Mouse (Mus musculus) small intestine, adult 2 months (tissue): ENCODE measurements around the gene Cstb. TPM values are rescaled to one million over a fixed set of nuclear protein-coding genes. Genes with fewer than 3 reads are reported as not detected.

Source experiments
- H3K27ac ChIP-seq: fragments of 200-500 bp; 2 replicates; pipeline ENCODE4 v1.5.1; 2012; ENCODE audit warnings: low read depth, low read length, control low read depth, inconsistent platforms; ENCODE audit not compliant: insufficient read depth
- H3K27me3 ChIP-seq: fragments of 200-500 bp; 2 replicates; pipeline ENCODE4 v1.6.1; 2012; ENCODE audit warnings: mild to moderate bottlenecking, moderate library complexity, low read length, inconsistent platforms; ENCODE audit not compliant: control insufficient read depth, insufficient read depth
- H3K36me3 ChIP-seq: fragments of 200-500 bp; 2 replicates; pipeline ENCODE4 v1.6.1; 2012; ENCODE audit warnings: mild to moderate bottlenecking, low read length, control low read depth, inconsistent platforms; ENCODE audit not compliant: control insufficient read depth, insufficient read depth
- H3K4me1 ChIP-seq: fragments of 200-500 bp; 2 replicates; pipeline ENCODE4 v1.6.1; 2012; ENCODE audit warnings: low read length, inconsistent platforms, mixed read lengths; ENCODE audit not compliant: control insufficient read depth, insufficient read depth, insufficient read length
- H3K4me3 ChIP-seq: fragments of 200-500 bp; 2 replicates; pipeline ENCODE4 v1.5.1; 2012; ENCODE audit warnings: low read depth, mild to moderate bottlenecking, control low read depth, inconsistent platforms, low read length, moderate library complexity
- CTCF ChIP-seq: fragments of 200-500 bp; IDR thresholded peaks from 2 replicates; pipeline ENCODE4 v1.5.1; 2012; ENCODE audit warnings: low read depth, mild to moderate bottlenecking, control low read depth, inconsistent platforms, low read length, moderate library complexity, mixed read lengths; ENCODE audit not compliant: insufficient replicate concordance, insufficient read length; ENCODE audit errors: extremely low read depth
- POLR2A ChIP-seq: fragments of 200-500 bp; IDR thresholded peaks from 2 replicates; pipeline ENCODE4 v1.6.1; 2012; ENCODE audit warnings: low read depth, mild to moderate bottlenecking, control low read depth, inconsistent platforms, low read length, moderate library complexity
- WGBS: fragments of 180-500 bp; shearing (Covaris S2); methylation state at CpG from one replicate; pipeline ENCODE4 v1.1.7; 2018; 5-methylcytosine and 5-hydroxymethylcytosine counted together
- polyA plus RNA-seq: library from polyadenylated mRNA; depleted of rRNA; stranded (reverse); fragments of >200 nt; gene quantifications from 2 replicates; pipeline ENCODE4 v1.2.3, GENCODE M21; 2012; rRNA removed

Cstb gene
- polyA plus RNA-seq, 1 experiment: 21.1 TPM

DNA sequence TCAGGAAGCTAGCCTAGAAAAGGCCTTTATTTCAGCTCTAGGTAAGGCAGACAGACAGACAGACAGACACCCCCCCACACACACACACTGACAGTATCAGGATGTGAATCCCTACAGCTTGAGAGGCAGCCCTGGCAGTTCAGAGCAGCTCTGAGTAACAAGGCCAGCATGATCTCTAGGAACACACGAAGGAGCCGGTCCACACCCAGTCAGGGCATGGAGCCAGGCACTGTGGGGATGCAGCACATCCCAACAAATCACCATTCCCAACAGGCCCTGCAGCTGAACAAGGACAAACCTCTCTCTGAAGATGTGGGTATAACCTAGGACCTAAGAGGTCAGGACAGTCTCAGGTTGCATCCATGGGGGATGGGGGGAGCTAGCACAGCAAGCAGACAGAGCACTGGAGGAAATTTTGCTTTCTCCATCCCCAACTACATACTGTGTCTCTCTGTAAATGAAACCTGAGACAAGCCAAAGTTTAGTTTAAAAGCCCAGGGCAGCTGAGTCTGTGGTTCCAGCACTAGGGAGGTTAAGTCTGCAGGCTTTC is 42.4 kb downstream of the Cstb start:
- H3K27ac ChIP-seq: no peak overlapping the region
- no peaks in the 10 kb centered on the region for H3K36me3 ChIP-seq
- H3K27me3 ChIP-seq: no peaks in the 10 kb centered on the region
- no peak overlapping the region for H3K4me3 ChIP-seq
- H3K4me1 ChIP-seq: peaks cover 15% of the 10 kb centered on the region
- WGBS: 13% methylated on average over 2 of the region's 2 CpGs
- TF ChIP-seq POLR2A (no peak), CTCF (no peak)

DNA sequence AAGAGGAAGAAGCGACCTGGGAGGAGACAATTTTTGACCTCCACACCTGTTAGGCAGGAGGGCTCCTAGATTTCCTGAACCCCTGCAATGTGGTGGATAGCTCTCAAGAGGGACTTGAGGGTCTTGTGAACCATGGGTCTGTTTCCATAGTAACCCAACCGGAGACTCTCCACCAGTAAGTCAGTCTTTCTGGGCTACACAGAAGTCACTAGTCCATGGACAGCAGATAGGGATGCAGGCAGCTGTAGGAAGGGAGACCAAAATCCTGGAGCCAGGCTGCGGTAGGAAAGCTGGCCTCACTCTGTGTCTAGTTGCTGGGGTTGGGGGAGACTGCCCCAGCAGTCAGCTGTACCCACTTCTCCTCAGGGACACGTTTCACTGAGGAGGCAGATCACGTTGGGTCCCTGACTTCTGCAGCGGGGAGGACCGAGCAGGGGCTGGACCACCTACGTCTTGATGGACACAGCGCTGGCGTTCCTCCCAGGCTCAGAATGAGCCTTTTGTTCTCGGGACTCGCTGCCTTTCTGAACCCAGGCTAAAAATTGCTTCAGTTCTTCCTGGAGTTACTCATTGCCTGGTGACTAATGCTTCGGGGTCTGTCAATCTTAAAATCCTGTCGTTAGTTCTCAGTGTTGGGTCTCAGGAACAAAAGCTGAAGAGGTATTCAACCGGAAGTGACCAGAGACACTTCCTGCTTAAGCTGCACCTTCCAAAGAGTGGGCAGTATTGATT is 45.3 kb downstream of the Cstb start:
- Histone ChIP-seq H3K36me3 (no peaks in the 10 kb centered on the region), H3K4me3 (no peak overlapping the region), H3K4me1 (peaks cover 4% of the 10 kb centered on the region; the same call in 1 of the 2 replicates), H3K27ac (no peak overlapping the region), H3K27me3 (no peaks in the 10 kb centered on the region)
- WGBS: 32% methylated on average over 15 of the region's 15 CpGs
- TF ChIP-seq POLR2A: no peak
- no peak for TF ChIP-seq CTCF

DNA sequence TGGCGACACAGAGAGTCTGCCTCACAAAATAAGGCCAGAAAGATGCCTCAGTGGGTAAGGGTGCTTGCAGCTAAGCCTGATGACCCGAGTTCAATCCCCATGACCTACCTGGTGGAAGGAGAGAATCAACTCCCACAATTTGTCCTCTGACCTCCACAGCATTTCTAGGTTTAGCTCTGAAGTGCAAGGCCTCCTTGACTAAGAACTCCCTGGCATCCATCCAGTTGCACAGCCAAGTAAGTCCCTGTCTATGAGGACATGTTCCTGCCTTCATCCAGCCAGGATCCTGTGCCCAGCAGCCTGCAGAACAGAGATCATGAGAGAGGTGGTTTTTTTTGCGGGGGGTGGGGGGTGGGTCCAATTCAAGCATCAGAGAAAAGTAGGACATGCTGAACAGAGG is 46.6 kb downstream of the Cstb start:
- H3K27me3 ChIP-seq: no peaks in the 10 kb centered on the region
- 79% methylated on average over 3 of the region's 3 CpGs for WGBS
- H3K4me3 ChIP-seq: no peak overlapping the region
- H3K36me3 ChIP-seq: no peaks in the 10 kb centered on the region
- TF ChIP-seq POLR2A: no peak
- no peak for TF ChIP-seq CTCF
- H3K4me1 ChIP-seq: peaks cover 4% of the 10 kb centered on the region; the same call in 1 of the 2 replicates
- H3K27ac ChIP-seq: no peak overlapping the region

DNA sequence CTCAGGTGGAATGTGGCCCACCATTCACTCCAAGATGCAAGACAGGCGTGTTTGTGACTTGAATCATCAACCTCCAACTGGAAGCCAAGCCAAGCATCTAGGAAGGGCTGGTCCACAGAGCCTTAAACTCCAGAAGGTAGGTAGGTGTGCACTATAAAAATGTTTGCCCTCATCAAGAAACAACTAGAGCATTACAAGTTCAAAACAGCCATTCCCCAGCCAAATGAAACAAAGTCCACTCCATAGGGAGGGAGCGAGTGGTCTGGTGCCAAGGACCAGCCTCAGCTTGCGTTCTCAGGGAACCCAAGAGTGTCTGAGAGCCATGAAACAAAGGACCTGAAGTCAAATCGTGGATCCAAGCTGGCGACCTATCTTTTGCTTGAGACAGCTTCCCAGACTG is 48.0 kb downstream of the Cstb start:
- no peak overlapping the region for H3K27ac ChIP-seq
- TF ChIP-seq CTCF: no peak
- H3K36me3 ChIP-seq: no peaks in the 10 kb centered on the region
- 29% methylated on average over 5 of the region's 5 CpGs for WGBS
- H3K4me3 ChIP-seq: no peak overlapping the region
- peaks cover 4% of the 10 kb centered on the region; the same call in 1 of the 2 replicates for H3K4me1 ChIP-seq
- no peaks in the 10 kb centered on the region for H3K27me3 ChIP-seq

DNA sequence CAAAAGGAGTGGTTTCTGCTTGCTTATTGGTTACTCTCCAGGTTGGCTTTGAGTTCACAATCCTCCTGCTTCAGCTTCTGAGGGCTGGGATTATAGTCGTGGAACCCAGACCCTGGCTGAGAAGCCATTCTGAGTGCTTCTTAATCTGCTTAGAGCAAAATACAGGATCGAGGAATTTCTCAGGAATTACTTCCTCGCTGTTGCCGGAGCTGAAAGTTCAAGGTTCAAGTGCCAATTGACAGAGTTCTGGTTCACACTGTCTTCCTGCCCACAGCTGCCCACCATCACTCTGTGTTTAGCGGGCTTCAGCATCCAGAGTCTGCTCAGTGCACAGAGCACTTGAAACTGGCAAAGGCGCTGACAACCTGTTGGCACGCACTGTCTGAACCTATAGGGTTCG is 49.3 kb downstream of the Cstb start:
- no peaks in the 10 kb centered on the region for H3K27me3 ChIP-seq
- H3K4me3 ChIP-seq: no peak overlapping the region
- WGBS: 37% methylated on average over 8 of the region's 8 CpGs
- peaks cover 4% of the 10 kb centered on the region; the same call in 1 of the 2 replicates for H3K4me1 ChIP-seq
- no peaks in the 10 kb centered on the region for H3K36me3 ChIP-seq
- no peak overlapping the region for H3K27ac ChIP-seq
- TF ChIP-seq POLR2A (no peak), CTCF (no peak)

DNA sequence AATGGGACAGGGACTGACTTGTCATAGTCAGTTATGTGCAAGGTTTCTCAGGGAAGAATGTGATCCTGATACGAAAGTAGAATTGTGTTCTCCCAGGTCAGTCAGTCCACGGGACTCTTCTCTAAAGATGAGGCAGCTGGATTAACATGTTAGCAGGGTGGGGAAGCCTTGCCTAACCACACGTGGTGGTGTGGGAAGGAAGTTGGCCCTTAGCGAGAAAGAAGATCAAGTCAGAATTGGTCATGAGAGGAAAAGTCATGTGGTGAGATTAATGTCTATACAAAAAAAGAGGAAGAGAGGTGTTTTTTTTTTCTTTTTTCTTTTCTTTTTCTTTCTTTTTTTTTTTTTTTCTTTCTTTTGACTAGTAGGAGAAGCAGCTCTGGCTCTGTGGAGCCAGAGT is 51.4 kb downstream of the Cstb start:
- H3K27ac ChIP-seq: no peak overlapping the region
- H3K27me3 ChIP-seq: no peaks in the 10 kb centered on the region
- H3K36me3 ChIP-seq: no peaks in the 10 kb centered on the region
- WGBS: 68% methylated on average over 4 of the region's 4 CpGs
- peaks cover 9% of the 10 kb centered on the region; the same call in 1 of the 2 replicates for H3K4me1 ChIP-seq
- no peak overlapping the region for H3K4me3 ChIP-seq
- TF ChIP-seq POLR2A: no peak
- no peak for TF ChIP-seq CTCF

Other genes with a start within 250 kb of the Cstb start
- 3.1 and 4.7 TPM in 2 replicates for gene Pwp2, start 240.5 kb upstream of the Cstb start, polyA plus RNA-seq
- 35.1 and 69.9 TPM in 2 replicates for gene Trappc10, start 181.0 kb upstream of the Cstb start, polyA plus RNA-seq
- 116 and 178 TPM in 2 replicates for gene Agpat3, start 73.2 kb upstream of the Cstb start, polyA plus RNA-seq
- gene Rrp1, start 12.6 kb upstream of the Cstb start, polyA plus RNA-seq: 24.4 and 42.0 TPM in 2 replicates
- gene Pdxk, start 39.3 kb downstream of the Cstb start, polyA plus RNA-seq: 17.1 and 38.7 TPM in 2 replicates
- gene Olfr1358, start 91.8 kb downstream of the Cstb start, polyA plus RNA-seq: not detected in 2 replicates
- gene Ilvbl, start 148.7 kb downstream of the Cstb start, polyA plus RNA-seq: 62.2 and 168 TPM in 2 replicates
- gene Syde1, start 166.3 kb downstream of the Cstb start, polyA plus RNA-seq: 4.8 and 8.6 TPM in 2 replicates
- not detected in 2 replicates for gene Olfr1357, start 192.4 kb downstream of the Cstb start, polyA plus RNA-seq